Mouse (Mus musculus): ENCODE measurements around the gene Eef1e1. TPM values are rescaled to one million over a fixed set of nuclear protein-coding genes. Genes with fewer than 3 reads are reported as not detected.
A peak's percentile ranks its signal among the peaks of the same experiment; 100 is the strongest.

Eef1e1 gene
- polyA plus RNA-seq, 1 experiment = 11.3 TPM

DNA sequence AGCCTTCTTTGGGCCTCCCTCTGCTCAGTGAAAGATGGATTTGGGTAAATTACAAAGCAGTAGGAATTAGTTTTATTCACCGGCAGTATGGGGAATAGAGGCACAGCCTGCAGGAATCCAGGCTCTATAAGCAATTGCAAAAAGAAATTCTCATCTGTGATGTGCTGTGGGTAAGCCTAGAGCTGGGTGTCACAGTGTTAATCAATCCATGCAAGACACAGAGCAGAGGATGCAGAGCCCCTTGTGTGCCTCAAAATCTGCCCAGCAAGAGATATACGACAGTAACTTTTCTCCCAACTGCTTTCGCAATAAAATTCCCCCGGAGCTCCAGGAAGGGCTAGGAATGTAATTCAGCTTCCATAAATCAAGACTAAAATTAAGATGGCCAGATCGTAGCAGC lies 17.4 kb downstream of the Eef1e1 start:
- TF ChIP-seq POLR2A (IDR thresholded peaks at IDR 0.05; ENCODE audit: control insufficient read depth, extremely low read depth, insufficient read depth, low read length, poor library complexity) (no peak), CTCF (IDR thresholded peaks at IDR 0.05; ENCODE audit: borderline replicate concordance, control insufficient read depth, extremely low read depth, insufficient read depth, low read length, poor library complexity) (no peak)
- WGBS = 93% methylated on average over 5 of the region's 5 CpGs
- no peaks in the 10 kb centered on the region for H3K27me3 ChIP-seq (ENCODE audit: control insufficient read depth, insufficient read depth, low read length)
- H3K36me3 ChIP-seq (ENCODE audit: control insufficient read depth, insufficient read depth, low read length) = peaks cover 33% of the 10 kb centered on the region
- DNase-seq = no peak
- H3K4me1 ChIP-seq (replicated peaks; ENCODE audit: control insufficient read depth, insufficient read depth, low read length) = no peaks in the 10 kb centered on the region
- H3K27ac ChIP-seq (ENCODE audit: control insufficient read depth, insufficient read depth, low read length) = no peak overlapping the region
- H3K4me3 ChIP-seq (ENCODE audit: control insufficient read depth, insufficient read depth, low read length) = no peak overlapping the region

DNA sequence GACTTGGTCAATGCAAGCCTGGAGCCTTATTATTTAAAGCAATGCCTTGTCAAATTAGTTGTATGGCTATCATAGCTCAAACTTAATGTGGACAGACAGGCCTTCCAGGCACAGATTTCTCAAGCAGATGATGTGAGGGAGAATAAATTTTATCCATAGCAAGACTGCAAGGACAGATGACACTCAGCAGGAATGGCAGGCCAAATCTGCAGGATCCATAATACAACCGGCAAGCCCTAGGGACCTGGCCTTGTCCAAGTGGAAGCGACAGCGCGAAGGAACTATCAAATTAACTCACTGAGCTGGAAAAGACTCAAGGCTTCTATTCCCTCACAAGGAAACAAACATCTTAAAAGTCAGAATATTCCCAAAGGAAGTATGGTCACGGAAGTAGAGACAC lies 17.9 kb downstream of the Eef1e1 start:
- Histone ChIP-seq H3K36me3 (ENCODE audit: control insufficient read depth, insufficient read depth, low read length) (peaks cover 30% of the 10 kb centered on the region), H3K27me3 (ENCODE audit: control insufficient read depth, insufficient read depth, low read length) (no peaks in the 10 kb centered on the region), H3K27ac (ENCODE audit: control insufficient read depth, insufficient read depth, low read length) (no peak overlapping the region), H3K4me3 (ENCODE audit: control insufficient read depth, insufficient read depth, low read length) (no peak overlapping the region), H3K4me1 (replicated peaks; ENCODE audit: control insufficient read depth, insufficient read depth, low read length) (no peaks in the 10 kb centered on the region)
- DNase-seq = no peak
- WGBS = 94% methylated on average over 5 of the region's 5 CpGs
- TF ChIP-seq CTCF (IDR thresholded peaks at IDR 0.05; ENCODE audit: borderline replicate concordance, control insufficient read depth, extremely low read depth, insufficient read depth, low read length, poor library complexity) (no peak), POLR2A (IDR thresholded peaks at IDR 0.05; ENCODE audit: control insufficient read depth, extremely low read depth, insufficient read depth, low read length, poor library complexity) (no peak)

DNA sequence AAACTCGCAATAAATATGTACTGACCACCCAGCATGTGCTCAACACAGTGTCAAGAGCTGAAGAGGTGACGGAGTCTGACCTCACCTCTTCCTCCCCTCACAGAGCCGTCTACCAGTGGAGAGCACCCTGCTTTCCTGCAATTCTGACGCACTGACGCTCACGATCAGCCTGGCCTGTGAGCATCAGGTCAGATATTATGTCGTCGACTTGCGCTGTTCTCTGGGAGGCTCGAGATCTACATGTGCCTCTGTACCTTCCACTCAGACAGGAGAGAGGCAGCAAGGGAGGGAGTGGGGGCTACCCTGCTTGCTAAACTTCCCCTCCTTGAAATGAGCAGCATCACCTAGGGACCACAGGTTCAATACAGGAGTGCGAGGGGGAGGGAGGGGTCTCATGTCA lies 20.2 kb downstream of the Eef1e1 start:
- Histone ChIP-seq H3K27me3 (ENCODE audit: control insufficient read depth, insufficient read depth, low read length) (no peaks in the 10 kb centered on the region), H3K4me3 (ENCODE audit: control insufficient read depth, insufficient read depth, low read length) (no peak overlapping the region), H3K36me3 (ENCODE audit: control insufficient read depth, insufficient read depth, low read length) (peaks cover 12% of the 10 kb centered on the region), H3K4me1 (replicated peaks; ENCODE audit: control insufficient read depth, insufficient read depth, low read length) (peaks cover 4% of the 10 kb centered on the region), H3K27ac (ENCODE audit: control insufficient read depth, insufficient read depth, low read length) (no peak overlapping the region)
- 81% methylated on average over 11 of the region's 11 CpGs for WGBS
- TF ChIP-seq CTCF (IDR thresholded peaks at IDR 0.05; ENCODE audit: borderline replicate concordance, control insufficient read depth, extremely low read depth, insufficient read depth, low read length, poor library complexity) (no peak), POLR2A (IDR thresholded peaks at IDR 0.05; ENCODE audit: control insufficient read depth, extremely low read depth, insufficient read depth, low read length, poor library complexity) (no peak)
- no peak for DNase-seq

DNA sequence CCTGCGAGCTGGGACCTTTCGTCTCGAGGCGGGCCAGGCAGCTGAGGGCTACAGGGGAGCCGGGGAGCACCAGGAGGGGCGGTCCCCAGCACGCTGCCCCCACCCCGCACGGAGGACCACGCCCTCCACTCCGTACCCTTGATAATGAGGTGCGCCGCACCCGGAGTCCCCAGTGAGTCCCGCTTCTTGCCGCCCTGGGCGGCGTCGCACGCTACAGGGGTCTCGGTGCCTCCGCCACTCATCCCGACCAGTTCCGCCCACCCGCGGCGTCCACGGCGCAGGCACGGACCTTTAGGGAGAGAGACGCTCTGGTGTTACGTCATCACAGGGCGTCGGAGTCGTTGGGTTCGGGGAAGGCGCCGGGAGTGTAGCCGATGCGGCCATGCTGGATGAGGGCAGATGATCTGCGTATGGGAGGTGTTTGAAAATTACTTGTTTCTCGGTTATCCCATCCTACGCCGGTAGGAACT lies 24.0 kb downstream of the Eef1e1 start, which contains the start of gene Bloc1s5:
Gene Bloc1s5, minus strand, starts transcription at position 310 of the 470 bp plus-strand sequence.
- TF ChIP-seq CTCF (IDR thresholded peaks at IDR 0.05; ENCODE audit: borderline replicate concordance, control insufficient read depth, extremely low read depth, insufficient read depth, low read length, poor library complexity) (no peak), POLR2A (IDR thresholded peaks at IDR 0.05; ENCODE audit: control insufficient read depth, extremely low read depth, insufficient read depth, low read length, poor library complexity) (0 out of 2 replicates have a peak, but pooled peaks have one; percentile 22)
- under 1% methylated on average over 44 of the region's 44 CpGs for WGBS
- DNase-seq = peak; percentile 96

DNA sequence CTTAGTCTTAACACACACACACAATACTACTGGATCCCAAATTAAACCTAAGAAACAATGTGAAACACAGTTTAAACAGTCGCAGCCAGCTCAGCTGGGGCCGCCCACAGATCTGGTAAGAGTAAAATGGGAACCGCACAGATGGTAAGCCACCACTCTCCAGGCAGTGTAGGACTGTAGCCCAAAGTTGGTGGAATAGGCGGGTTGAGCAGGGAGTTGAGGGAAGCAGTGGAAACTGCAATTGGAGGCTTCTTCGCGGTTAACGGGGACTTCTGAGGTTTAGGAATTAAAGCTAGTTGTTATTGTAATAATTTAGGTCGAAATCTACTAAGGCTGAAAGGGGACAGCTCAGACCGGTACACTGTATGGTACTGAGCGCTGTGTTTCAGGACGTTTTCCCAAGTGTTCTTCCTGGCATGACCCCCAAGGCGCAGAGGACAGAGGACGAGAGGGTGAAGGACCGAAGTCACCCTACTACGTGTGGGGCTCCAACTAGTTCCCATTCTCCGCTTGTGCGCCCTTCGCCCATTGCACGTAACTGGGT lies 24.5 kb downstream of the Eef1e1 start:
- Histone ChIP-seq H3K27me3 (ENCODE audit: control insufficient read depth, insufficient read depth, low read length) (no peaks in the 10 kb centered on the region), H3K4me1 (replicated peaks; ENCODE audit: control insufficient read depth, insufficient read depth, low read length) (peaks cover 4% of the 10 kb centered on the region), H3K4me3 (ENCODE audit: control insufficient read depth, insufficient read depth, low read length) (peak overlapping the region; percentile 98), H3K36me3 (ENCODE audit: control insufficient read depth, insufficient read depth, low read length) (no peaks in the 10 kb centered on the region), H3K27ac (ENCODE audit: control insufficient read depth, insufficient read depth, low read length) (no peak overlapping the region)
- no peak for DNase-seq
- TF ChIP-seq POLR2A (IDR thresholded peaks at IDR 0.05; ENCODE audit: control insufficient read depth, extremely low read depth, insufficient read depth, low read length, poor library complexity) = no peak
- no peak for TF ChIP-seq CTCF (IDR thresholded peaks at IDR 0.05; ENCODE audit: borderline replicate concordance, control insufficient read depth, extremely low read depth, insufficient read depth, low read length, poor library complexity)
- WGBS = 2% methylated on average over 19 of the region's 19 CpGs

More for the DNA sequence above, 24.0 kb downstream of the Eef1e1 start, which contains the start of gene Bloc1s5:
- H3K27ac ChIP-seq (ENCODE audit: control insufficient read depth, insufficient read depth, low read length) = no peak within 1 kb of the TSS
- H3K27me3 ChIP-seq (ENCODE audit: control insufficient read depth, insufficient read depth, low read length) = no peaks in the 10 kb centered on the region
- peak within 1 kb of the TSS; percentile 98 for H3K4me3 ChIP-seq (ENCODE audit: control insufficient read depth, insufficient read depth, low read length)
- H3K36me3 ChIP-seq (ENCODE audit: control insufficient read depth, insufficient read depth, low read length) = no peaks in the 10 kb centered on the region
- H3K4me1 ChIP-seq (replicated peaks; ENCODE audit: control insufficient read depth, insufficient read depth, low read length) = peaks cover 4% of the 10 kb centered on the region

DNA sequence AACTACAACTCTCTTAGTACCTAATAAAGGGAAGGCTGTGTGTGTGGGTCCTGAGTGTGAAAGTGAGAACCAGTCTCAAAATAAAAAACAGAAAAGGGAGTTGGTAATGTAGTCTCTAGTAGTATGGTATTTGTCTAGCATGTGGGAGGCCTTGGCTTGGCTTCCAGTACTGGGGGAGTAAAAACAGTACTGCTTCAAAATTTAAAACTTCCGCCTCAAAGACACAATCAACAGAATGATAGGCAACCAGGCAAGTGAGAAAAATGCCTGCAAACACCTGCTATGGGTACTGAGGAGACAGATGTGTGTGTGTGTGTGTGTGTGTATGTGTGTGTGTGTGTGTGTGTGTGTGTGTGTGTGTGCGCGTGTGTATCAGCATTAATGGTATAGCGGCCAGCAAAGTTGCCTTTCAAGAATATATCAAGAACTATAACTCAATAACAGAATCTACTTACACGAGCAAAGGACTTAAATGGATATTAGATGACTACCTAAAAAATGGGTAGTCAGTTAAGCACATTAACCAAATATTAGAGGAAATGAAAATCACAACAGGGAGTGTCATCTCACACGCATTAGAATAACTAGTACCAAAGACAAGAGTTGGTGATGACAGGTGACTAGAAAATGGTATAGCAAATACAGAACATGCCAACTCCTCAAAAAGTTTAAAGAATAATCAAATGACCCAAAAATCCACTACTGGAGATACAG lies 25.4 kb downstream of the Eef1e1 start:
- Histone ChIP-seq H3K4me1 (replicated peaks; ENCODE audit: control insufficient read depth, insufficient read depth, low read length) (peaks cover 4% of the 10 kb centered on the region), H3K4me3 (ENCODE audit: control insufficient read depth, insufficient read depth, low read length) (no peak overlapping the region), H3K27me3 (ENCODE audit: control insufficient read depth, insufficient read depth, low read length) (no peaks in the 10 kb centered on the region), H3K36me3 (ENCODE audit: control insufficient read depth, insufficient read depth, low read length) (no peaks in the 10 kb centered on the region), H3K27ac (ENCODE audit: control insufficient read depth, insufficient read depth, low read length) (no peak overlapping the region)
- 95% methylated on average over 6 of the region's 6 CpGs for WGBS
- no peak for DNase-seq
- TF ChIP-seq CTCF (IDR thresholded peaks at IDR 0.05; ENCODE audit: borderline replicate concordance, control insufficient read depth, extremely low read depth, insufficient read depth, low read length, poor library complexity) (no peak), POLR2A (IDR thresholded peaks at IDR 0.05; ENCODE audit: control insufficient read depth, extremely low read depth, insufficient read depth, low read length, poor library complexity) (no peak)
